Mouse (Mus musculus): ENCODE data around the gene Fbxw11.
"Not testable (repeated sequence)": the region's sequence is repeated elsewhere in the genome, so short reads cannot be mapped to it uniquely, and the experiment has no call there.

- not testable (repeated sequence) for TF ChIP-seq USF1 (IDR thresholded peaks at IDR 0.05; ENCODE audit: low read depth); POLR2A (IDR thresholded peaks at IDR 0.05; ENCODE audit: insufficient read length, low read depth); SRF (IDR thresholded peaks at IDR 0.05; ENCODE audit: control insufficient read depth, insufficient read length, low read depth); MAX (IDR thresholded peaks at IDR 0.05; ENCODE audit: low read depth); MYOG (IDR thresholded peaks at IDR 0.05; ENCODE audit: control insufficient read depth in 1 of 3, insufficient read depth in 1 of 3, insufficient read length in 2 of 3, low read depth in 2 of 3); CEBPB (IDR thresholded peaks at IDR 0.05; ENCODE audit: insufficient read depth, poor library complexity, severe bottlenecking); TCF3 (IDR thresholded peaks at IDR 0.05; ENCODE audit: insufficient read length, low read depth); E2F4 (IDR thresholded peaks at IDR 0.05; ENCODE audit: insufficient read depth)
Measured at GRCm38 (mm10) chr11:32717711-32718110, 75.2 kb downstream of the Fbxw11 start.
